Mouse (Mus musculus) ES-E14 (cell line): ENCODE measurements around the gene Ffar3.

Source experiments
- CHD2 ChIP-seq: IDR thresholded peaks from 2 replicates; pipeline ENCODE4 v1.6.1; 2014; ENCODE audit warnings: mild to moderate bottlenecking, low read depth, low read length, inconsistent platforms
- HCFC1 ChIP-seq: IDR thresholded peaks from 2 replicates; pipeline ENCODE4 v1.6.1; 2012; ENCODE audit warnings: low read length, inconsistent platforms, borderline replicate concordance; ENCODE audit not compliant: insufficient read depth
- MAFK ChIP-seq: IDR thresholded peaks from 2 replicates; pipeline ENCODE4 v1.6.1; 2014; ENCODE audit warnings: mild to moderate bottlenecking, low read depth, low read length, inconsistent platforms; ENCODE audit not compliant: insufficient read depth
- ZC3H11A ChIP-seq: IDR thresholded peaks from 2 replicates; pipeline ENCODE4 v1.6.1; 2012; ENCODE audit warnings: low read depth, mild to moderate bottlenecking, inconsistent platforms, low read length, borderline replicate concordance
- ZNF384 ChIP-seq: IDR thresholded peaks from 2 replicates; pipeline ENCODE4 v1.6.1; 2012; ENCODE audit warnings: low read depth, low read length, inconsistent platforms

- TF ChIP-seq HCFC1 (no peak), ZC3H11A (no peak), ZNF384 (no peak), MAFK (no peak), CHD2 (no peak)
These were observed 35.8 kb upstream of the Ffar3 start for GRCm38 (mm10) chr7:30891746-30892145.
